Mouse (Mus musculus) midbrain, embryonic 16.5 days (tissue): ENCODE data around the gene Shoc2. TPM values are rescaled to one million over a fixed set of nuclear protein-coding genes. Genes with fewer than 3 reads are reported as not detected.

Source experiments
- ATAC-seq: fragments of 200-750 bp; cut with Nextera tagmentation; 2 replicates; pipeline ENCODE4 v1.8.0; 2017; ENCODE audit warnings: moderate TSS enrichment
- H3K27ac ChIP-seq: fragments of 300-500 bp; sonication (generic); 2 replicates; pipeline ENCODE4 v1.5.1; 2014; ENCODE audit warnings: mild to moderate bottlenecking, low read length, mixed read lengths
- H3K27me3 ChIP-seq: fragments of 300-500 bp; sonication (generic); 2 replicates; pipeline ENCODE4 v1.6.1; 2014; ENCODE audit warnings: low read depth, low read length, mixed read lengths; ENCODE audit not compliant: control insufficient read depth, insufficient read depth
- H3K36me3 ChIP-seq: fragments of 300-500 bp; sonication (generic); 2 replicates; pipeline ENCODE4 v1.6.1; 2014; ENCODE audit warnings: mild to moderate bottlenecking, low read length, moderate library complexity, mixed read lengths; ENCODE audit not compliant: control insufficient read depth, insufficient read depth
- H3K4me1 ChIP-seq: fragments of 300-500 bp; sonication (generic); 2 replicates; pipeline ENCODE4 v1.6.1; 2014; ENCODE audit warnings: mild to moderate bottlenecking, low read length, mixed read lengths; ENCODE audit not compliant: control insufficient read depth, insufficient read depth
- H3K4me2 ChIP-seq: fragments of 300-500 bp; sonication (generic); 2 replicates; pipeline ENCODE4 v1.6.1; 2014; ENCODE audit warnings: mild to moderate bottlenecking, low read length, mixed read lengths
- H3K4me3 ChIP-seq: fragments of 300-500 bp; sonication (generic); 2 replicates; pipeline ENCODE4 v1.5.1; 2014; ENCODE audit warnings: low read depth, mild to moderate bottlenecking, low read length, moderate library complexity, mixed read lengths
- H3K9ac ChIP-seq: fragments of 300-500 bp; sonication (generic); 2 replicates; pipeline ENCODE4 v1.6.1; 2014; ENCODE audit warnings: low read depth, low read length, mixed read lengths
- H3K9me3 ChIP-seq: fragments of 300-500 bp; sonication (generic); replicated peaks from 2 replicates; pipeline ENCODE4 v1.6.1; 2014; ENCODE audit warnings: mild to moderate bottlenecking, low read length, mixed read lengths; ENCODE audit not compliant: control insufficient read depth, poor library complexity, severe bottlenecking
- WGBS: fragments of 180-500 bp; shearing (Covaris S2); extraction: QIAGEN DNeasy Blood & Tissue Kit; methylation state at CpG from one replicate; pipeline ENCODE4 v1.1.7; 2014; 5-methylcytosine and 5-hydroxymethylcytosine counted together
- polyA plus RNA-seq: library from polyadenylated mRNA; unstranded; fragments of >200 nt; fragmentation: Nextera tagmentation; extraction: Ambion mirVana; gene quantifications from 2 replicates; pipeline ENCODE4 v1.2.1, GENCODE M21; 2015

The Shoc2 gene
- polyA plus RNA-seq, 1 experiment from 2014 or later = 60.8 TPM

DNA sequence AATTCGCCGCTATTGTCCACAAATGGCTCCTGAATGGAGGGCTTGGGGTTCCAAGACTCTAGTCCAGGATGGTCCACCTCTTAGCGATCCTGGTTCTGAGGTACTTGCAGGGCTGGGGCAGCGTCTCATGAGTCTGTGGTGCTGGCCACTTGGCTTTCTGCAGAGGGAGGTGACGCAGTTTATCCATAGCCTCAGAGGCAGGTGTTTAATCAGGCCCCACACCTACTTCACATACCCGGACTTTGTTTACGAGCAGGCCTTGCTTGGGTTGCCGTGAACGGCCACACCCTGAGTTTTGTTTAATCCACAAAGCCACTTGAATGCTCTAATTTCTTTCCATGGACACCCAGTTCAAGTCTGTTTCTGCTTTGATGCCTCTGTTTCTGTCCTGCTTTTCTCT is 137.2 kb downstream of the Shoc2 start:
- Histone ChIP-seq H3K36me3 (no peaks in the 10 kb centered on the region), H3K9ac (no peak overlapping the region), H3K9me3 (no peaks in the 10 kb centered on the region), H3K4me1 (no peaks in the 10 kb centered on the region; the same call in 1 of the 2 replicates), H3K4me2 (no peak overlapping the region), H3K27ac (no peak overlapping the region), H3K4me3 (no peak overlapping the region), H3K27me3 (no peaks in the 10 kb centered on the region; the same call in 1 of the 2 replicates)
- ATAC-seq = no peak
- WGBS = 87% methylated on average over 9 of the region's 9 CpGs

DNA sequence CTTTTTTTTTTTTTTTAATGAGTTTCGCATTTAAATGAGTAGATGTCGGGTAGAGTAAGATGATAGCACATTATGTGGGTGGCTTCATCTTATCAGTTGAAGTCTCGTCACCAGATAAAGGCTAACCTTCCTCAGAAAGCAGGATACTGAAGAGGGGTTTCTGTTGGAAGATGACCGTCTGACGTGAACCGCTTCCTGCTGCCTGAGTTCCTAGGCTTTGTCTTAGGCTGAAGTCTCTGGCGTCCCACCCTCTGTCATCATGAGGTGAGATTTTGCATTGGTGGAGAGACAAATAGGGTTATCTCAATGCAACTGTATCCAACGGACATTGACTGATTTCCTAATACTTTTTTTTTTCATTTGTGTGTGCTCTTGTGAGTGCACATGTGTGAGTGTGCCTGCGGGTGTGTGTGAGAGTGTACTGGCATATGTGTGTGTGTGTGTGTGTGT is 137.6 kb downstream of the Shoc2 start:
- Histone ChIP-seq H3K27ac (no peak overlapping the region), H3K27me3 (no peaks in the 10 kb centered on the region; the same call in 1 of the 2 replicates), H3K4me1 (no peaks in the 10 kb centered on the region; the same call in 1 of the 2 replicates), H3K4me2 (no peak overlapping the region), H3K9me3 (no peaks in the 10 kb centered on the region), H3K36me3 (no peaks in the 10 kb centered on the region), H3K9ac (no peak overlapping the region), H3K4me3 (no peak overlapping the region)
- WGBS = 88% methylated on average over 9 of the region's 9 CpGs
- no peak for ATAC-seq

Other genes starting within 250 kb of the Shoc2 start
- 65.1 and 69.8 TPM in 2 replicates for gene Pdcd4, start 52.1 kb upstream of the Shoc2 start, polyA plus RNA-seq
- 135 and 152 TPM in 2 replicates for gene Bbip1, start 321 bp downstream of the Shoc2 start, polyA plus RNA-seq
- 1.9 and 3.3 TPM in 2 replicates for gene Adra2a, start 99.8 kb downstream of the Shoc2 start, polyA plus RNA-seq